Mouse (Mus musculus): ENCODE measurements around the gene Radil.

Radil gene

GRCm38 (mm10) chr5:142483581-142483980 is 67.3 kb downstream of the Radil start:
- DNase-seq (ENCODE audit: low spot score): no peak

GRCm38 (mm10) chr5:142482512-142482911 is 68.4 kb downstream of the Radil start:
- DNase-seq (ENCODE audit: low spot score): no peak

- peak; percentile 73 for DNase-seq (ENCODE audit: low spot score)
Measured at GRCm38 (mm10) chr5:142478829-142479435, 72.0 kb downstream of the Radil start.

GRCm38 (mm10) chr5:142477866-142478615 is 72.9 kb downstream of the Radil start:
- no peak for DNase-seq (ENCODE audit: low spot score)

- no peak for DNase-seq (ENCODE audit: low spot score)
Measured at GRCm38 (mm10) chr5:142477346-142477745, 73.6 kb downstream of the Radil start.

GRCm38 (mm10) chr5:142475669-142476068 is 75.2 kb downstream of the Radil start:
- DNase-seq (ENCODE audit: low spot score): no peak

- peak; percentile 65 for DNase-seq (ENCODE audit: low spot score)
Measured at GRCm38 (mm10) chr5:142473696-142474095, 77.2 kb downstream of the Radil start.

GRCm38 (mm10) chr5:142469796-142470195 is 81.1 kb downstream of the Radil start:
- DNase-seq (ENCODE audit: low spot score): no peak

GRCm38 (mm10) chr5:142468375-142468774 is 82.5 kb downstream of the Radil start:
- DNase-seq (ENCODE audit: low spot score): no peak

GRCm38 (mm10) chr5:142463461-142464454 is 87.1 kb downstream of the Radil start, which contains the start of gene Ap5z1:
Gene Ap5z1, plus strand, starts transcription at chr5:142463944.
- DNase-seq (ENCODE audit: low spot score): peak; percentile 87

GRCm38 (mm10) chr5:142463011-142463410 is 87.9 kb downstream of the Radil start:
- DNase-seq (ENCODE audit: low spot score): no peak

GRCm38 (mm10) chr5:142462641-142462948 is 88.3 kb downstream of the Radil start:
- no peak for DNase-seq (ENCODE audit: low spot score)

GRCm38 (mm10) chr5:142461942-142462640 is 88.8 kb downstream of the Radil start:
- no peak for DNase-seq (ENCODE audit: low spot score)

GRCm38 (mm10) chr5:142459834-142460233 is 91.1 kb downstream of the Radil start:
- no peak for DNase-seq (ENCODE audit: low spot score)

GRCm38 (mm10) chr5:142458791-142459557 is 91.9 kb downstream of the Radil start:
- DNase-seq (ENCODE audit: low spot score): no peak

- no peak for DNase-seq (ENCODE audit: low spot score)
Measured at GRCm38 (mm10) chr5:142457345-142457744, 93.6 kb downstream of the Radil start.

GRCm38 (mm10) chr5:142456318-142456717 is 94.6 kb downstream of the Radil start:
- no peak for DNase-seq (ENCODE audit: low spot score)

GRCm38 (mm10) chr5:142453742-142454141 is 97.2 kb downstream of the Radil start:
- no peak for DNase-seq (ENCODE audit: low spot score)

- no peak for DNase-seq (ENCODE audit: low spot score)
Measured at GRCm38 (mm10) chr5:142451759-142452158, 99.1 kb downstream of the Radil start.

GRCm38 (mm10) chr5:142450846-142451245 is 100.1 kb downstream of the Radil start:
- no peak for DNase-seq (ENCODE audit: low spot score)

- DNase-seq (ENCODE audit: low spot score): no peak
Measured at GRCm38 (mm10) chr5:142448623-142449022, 102.3 kb downstream of the Radil start.
